Comparison of ENCODE assay signal across 17 mouse cellular contexts in genomic region chr12:88778036-88778435, GRCm38 (mm10). TPM values are rescaled to one million over a fixed set of nuclear protein-coding genes. Genes with fewer than 3 reads are reported as not detected.
"Had no signal": no experiment of that assay in that cellular context is flagged by ENCODE, and none has a peak within 500 bp of the region (broad histone marks: within the 10 kb centered on the region; RNA-seq: fewer than 3 reads in every experiment).

No protein-coding gene starts in this region.

- H3K4me3 ChIP-seq: midbrain, embryonic 10.5 days; midbrain, embryonic 12.5 days; midbrain, embryonic 15.5 days; neural tube, embryonic 12.5 days had no signal

- H3K36me3 ChIP-seq: midbrain, embryonic 10.5 days; midbrain, embryonic 12.5 days; midbrain, embryonic 15.5 days; neural tube, embryonic 12.5 days had no signal

- H3K9ac ChIP-seq: lung, embryonic 14.5 days; midbrain, embryonic 12.5 days; midbrain, embryonic 15.5 days; neural tube, embryonic 12.5 days had no signal

- ATAC-seq: midbrain, embryonic 15.5 days had no signal

- H3K9me3 ChIP-seq: midbrain, embryonic 10.5 days; midbrain, embryonic 12.5 days; midbrain, embryonic 15.5 days; neural tube, embryonic 12.5 days had no signal

- H3K4me1 ChIP-seq: midbrain, embryonic 10.5 days; midbrain, embryonic 12.5 days; midbrain, embryonic 15.5 days; neural tube, embryonic 12.5 days had no signal

- DNase-seq: lung, adult 18-20 months; lung, embryonic 14.5 days; lung, postnatal 10 days; lung, postnatal 4 days; right cerebral cortex, postnatal 14 days; spleen, adult 18-20 months; thymus, adult 18-20 months; thymus, postnatal 14 days; thymus, postnatal 36 days had no signal

- H3K4me2 ChIP-seq: lung, embryonic 14.5 days; midbrain, embryonic 12.5 days; midbrain, embryonic 15.5 days; neural tube, embryonic 12.5 days had no signal

- H3K27ac ChIP-seq: midbrain, embryonic 10.5 days; midbrain, embryonic 12.5 days; midbrain, embryonic 15.5 days; neural tube, embryonic 12.5 days had no signal

- H3K27me3 ChIP-seq: midbrain, embryonic 12.5 days; midbrain, embryonic 15.5 days; neural tube, embryonic 12.5 days had no signal

RNA-seq across cellular contexts. Expression of gene Nrxn3, which starts 55.4 kb away (rescaled TPM):
- total RNA-seq: megakaryocyte, adult 5-6 weeks; megakaryocyte-erythroid progenitor cell, adult 5-6 weeks; monocyte, adult 5-6 weeks; neutrophil, adult 5-6 weeks had no signal
